Mouse (Mus musculus): Measurements from ENCODE around the gene Rasal2. TPM values are rescaled to one million over a fixed set of nuclear protein-coding genes. Genes with fewer than 3 reads are reported as not detected.

Rasal2 gene
- polyA plus RNA-seq (2017; shearing (Covaris generic)): 0.56 TPM

GRCm38 (mm10) chr1:157412454-157413369 lies at the start of gene Rasal2:
Rasal2 (minus strand) TSS chr1:157412595.

GRCm38 (mm10) chr1:157458421-157459208 lies 46.2 kb upstream of the Rasal2 start, which contains the start of gene Cryzl2:
Cryzl2 (plus strand) TSS chr1:157458577.

GRCm38 (mm10) chr1:157108580-157108979 lies 303.8 kb downstream of the Rasal2 start, which contains the start of gene Tex35:
Tex35 (minus strand) TSS chr1:157108680.

Other genes with a start within 250 kb of the Rasal2 start
- 0.85 TPM for gene Cryzl2, start 46.0 kb upstream of the Rasal2 start, polyA plus RNA-seq (2017; shearing (Covaris generic))
- gene Sec16b, start 94.1 kb upstream of the Rasal2 start, polyA plus RNA-seq (2017; shearing (Covaris generic)): 0.43 TPM